Mouse (Mus musculus): ENCODE data around the gene Gm28230. TPM values are rescaled to one million over a fixed set of nuclear protein-coding genes. Genes with fewer than 3 reads are reported as not detected.

Gm28230 gene
- total RNA-seq, 2 experiments from 2014 or later, result 0.12 TPM; not detected in 1

DNA sequence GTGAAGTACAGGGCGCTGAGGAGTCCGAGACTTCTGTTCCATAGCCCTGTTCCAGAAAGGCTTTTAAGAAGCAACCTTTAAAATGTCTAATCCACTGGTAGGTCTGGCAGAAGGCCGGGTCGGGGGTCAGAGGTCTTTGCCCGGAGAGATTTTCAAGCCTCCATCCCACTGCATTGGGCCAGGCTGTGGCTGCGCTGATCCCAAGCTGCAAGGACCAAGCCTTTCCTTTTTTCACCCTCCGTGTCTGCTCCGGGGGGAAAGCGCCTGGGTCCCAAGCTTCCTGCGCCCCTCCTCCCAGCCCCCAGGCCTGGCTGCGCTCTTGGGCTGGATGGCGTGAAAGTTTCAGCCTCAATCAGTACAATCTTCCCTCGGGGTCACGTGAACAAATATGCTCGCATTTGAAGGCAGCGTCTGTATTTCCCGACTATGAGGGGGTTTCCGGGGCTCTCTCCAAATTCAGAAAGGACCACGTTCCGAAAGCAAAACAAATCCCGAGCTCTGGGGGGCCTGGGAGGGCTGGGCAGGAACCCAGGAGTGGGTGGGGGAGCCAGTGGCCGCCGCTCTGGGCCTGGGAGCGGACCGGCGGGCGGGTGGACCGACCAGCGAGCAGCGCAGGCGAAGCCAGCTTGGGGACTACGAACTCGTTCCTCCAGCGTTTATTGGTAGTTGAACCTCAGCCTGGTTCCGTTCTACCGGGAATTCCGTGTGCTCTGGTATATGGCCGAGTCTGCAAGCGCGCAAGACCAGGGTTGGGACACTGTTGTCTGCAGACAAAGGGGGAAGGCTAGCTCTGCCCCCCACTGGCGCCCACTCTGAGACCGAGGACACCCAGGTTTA is 9.5 kb downstream of the Gm28230 start:
- intact Hi-C loops (cut with DNase I), result no loop called here
- no peak for DNase-seq

GRCm38 (mm10) chr2:74736688-74737577 is 10.4 kb downstream of the Gm28230 start:
- DNase-seq, result no peak
- intact Hi-C loops (cut with DNase I), result no loop called here

DNA sequence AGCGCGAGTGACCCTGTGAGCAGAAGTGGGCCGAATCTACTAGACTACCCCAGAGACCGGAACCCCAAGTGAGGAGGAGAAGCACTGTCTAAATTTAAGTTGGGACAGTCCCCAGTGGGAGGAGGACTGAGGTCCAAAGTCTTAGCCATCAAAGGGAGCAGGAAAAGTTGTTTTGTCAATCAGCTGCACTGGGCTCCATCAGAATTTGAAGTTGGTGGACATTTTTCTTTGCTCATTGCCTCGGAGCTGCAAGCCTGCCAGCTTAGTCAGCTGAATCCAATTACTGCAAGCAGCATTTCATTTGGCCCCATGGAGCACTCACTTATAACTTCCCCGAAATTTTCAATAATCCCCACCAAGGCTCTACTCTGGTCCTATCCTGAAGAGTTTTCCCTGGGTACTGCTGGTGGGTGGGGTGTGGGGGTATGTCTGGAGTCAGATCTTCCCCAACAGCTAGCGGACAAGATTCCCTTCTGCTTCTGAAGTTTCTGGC is 11.1 kb downstream of the Gm28230 start:
- intact Hi-C loops (cut with DNase I), result no loop called here
- DNase-seq, result no peak

GRCm38 (mm10) chr2:74738623-74739475 is 12.3 kb downstream of the Gm28230 start:
- intact Hi-C loops (cut with DNase I), result no loop called here
- no peak for DNase-seq

DNA sequence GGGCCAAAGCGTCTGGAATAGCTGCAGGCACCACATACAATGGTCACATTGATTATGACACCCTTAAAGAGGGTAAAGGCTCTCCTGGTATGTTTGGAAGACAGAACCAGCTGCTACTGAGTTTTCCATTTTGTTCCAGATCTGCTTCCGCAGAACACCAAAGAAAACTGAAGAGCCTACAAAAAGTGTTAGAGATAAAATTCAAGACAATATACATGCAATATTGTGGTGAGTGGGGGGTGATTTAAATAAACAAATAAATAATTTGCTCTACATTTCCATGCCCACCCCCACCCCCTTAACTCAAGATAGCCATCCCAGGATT is 12.9 kb downstream of the Gm28230 start:
- intact Hi-C loops (cut with DNase I), result no loop called here
- no peak for DNase-seq

GRCm38 (mm10) chr2:74739869-74740268 is 13.3 kb downstream of the Gm28230 start:
- intact Hi-C loops (cut with DNase I), result no loop called here
- DNase-seq, result no peak

GRCm38 (mm10) chr2:74740311-74741091 is 14.0 kb downstream of the Gm28230 start:
- intact Hi-C loops (cut with DNase I), result no loop called here
- no peak for DNase-seq

DNA sequence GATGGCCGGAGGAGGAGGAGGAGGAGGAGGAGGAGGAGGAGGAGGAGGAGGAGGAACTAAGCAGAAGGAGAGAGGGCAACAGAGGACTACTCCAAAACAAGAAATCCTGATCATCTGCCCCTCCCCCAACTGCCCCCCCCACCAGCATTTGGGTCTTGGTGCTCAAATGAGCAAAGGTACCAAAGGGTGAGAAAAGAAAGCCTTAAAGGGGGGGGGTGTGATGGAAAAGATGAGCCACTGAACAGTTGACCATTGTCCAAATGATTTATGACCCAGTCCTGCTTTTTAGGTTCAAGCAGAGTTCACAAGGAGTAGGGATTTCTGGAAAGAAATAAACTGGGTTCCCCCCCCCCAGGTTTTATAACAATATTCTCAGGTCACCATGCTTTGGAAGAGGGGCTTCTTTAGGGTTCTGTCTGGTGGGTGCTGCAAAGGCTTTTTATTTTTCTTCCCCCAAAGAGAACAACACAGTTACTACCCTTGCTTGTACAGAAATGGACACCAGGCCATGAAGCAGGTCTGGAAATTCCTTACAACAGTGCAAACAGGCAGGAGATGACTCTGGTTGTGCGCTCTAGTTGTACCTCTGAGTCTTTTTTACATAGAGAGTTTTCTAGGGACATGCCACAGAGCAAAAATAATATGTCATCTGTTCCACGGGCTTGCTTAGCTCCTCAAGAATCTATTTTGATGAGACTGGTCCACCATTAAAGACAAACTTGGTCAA is 14.9 kb downstream of the Gm28230 start:
- intact Hi-C loops (cut with DNase I), result no loop called here
- DNase-seq, result no peak

GRCm38 (mm10) chr2:74741979-74742277 is 15.4 kb downstream of the Gm28230 start:
- intact Hi-C loops (cut with DNase I), result no loop called here
- no peak for DNase-seq

DNA sequence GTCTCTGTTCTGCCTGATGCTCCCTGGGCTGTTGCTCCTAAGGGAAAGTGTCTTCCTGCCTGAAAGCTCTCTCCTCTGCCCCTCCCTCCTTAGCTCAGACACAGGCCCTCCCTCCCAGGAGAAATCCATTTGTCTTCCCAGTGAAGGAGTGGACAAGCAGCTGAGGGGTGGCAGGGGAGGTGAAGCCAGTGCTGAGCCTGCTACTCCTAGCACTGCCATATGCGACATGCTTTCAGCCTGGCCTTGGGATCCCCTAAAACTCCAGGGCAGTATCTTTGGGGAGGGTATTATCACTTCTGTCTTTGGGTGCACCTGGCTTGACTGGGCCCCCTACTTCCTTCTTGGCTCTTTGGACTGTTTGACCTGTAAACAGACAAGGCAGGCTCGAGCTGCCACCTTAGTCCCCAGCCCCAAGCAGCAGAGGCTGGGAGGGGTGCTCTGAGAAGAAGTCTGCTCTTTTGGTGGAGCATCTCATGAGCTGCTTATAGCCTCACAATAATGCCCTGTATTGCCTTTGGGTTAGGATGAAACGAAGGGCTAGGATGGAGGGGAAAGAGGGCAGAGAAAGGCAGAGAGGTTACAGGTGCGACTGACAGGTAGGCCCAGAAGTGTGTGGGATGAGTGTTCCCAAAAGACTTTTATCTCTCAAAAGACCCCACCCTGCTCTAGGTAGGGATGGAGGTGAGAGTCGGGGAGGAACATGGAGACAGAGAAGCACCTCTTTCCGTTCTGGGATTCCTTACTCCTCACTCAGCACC is 19.2 kb downstream of the Gm28230 start:
- intact Hi-C loops (cut with DNase I), result no loop called here
- DNase-seq, result no peak

DNA sequence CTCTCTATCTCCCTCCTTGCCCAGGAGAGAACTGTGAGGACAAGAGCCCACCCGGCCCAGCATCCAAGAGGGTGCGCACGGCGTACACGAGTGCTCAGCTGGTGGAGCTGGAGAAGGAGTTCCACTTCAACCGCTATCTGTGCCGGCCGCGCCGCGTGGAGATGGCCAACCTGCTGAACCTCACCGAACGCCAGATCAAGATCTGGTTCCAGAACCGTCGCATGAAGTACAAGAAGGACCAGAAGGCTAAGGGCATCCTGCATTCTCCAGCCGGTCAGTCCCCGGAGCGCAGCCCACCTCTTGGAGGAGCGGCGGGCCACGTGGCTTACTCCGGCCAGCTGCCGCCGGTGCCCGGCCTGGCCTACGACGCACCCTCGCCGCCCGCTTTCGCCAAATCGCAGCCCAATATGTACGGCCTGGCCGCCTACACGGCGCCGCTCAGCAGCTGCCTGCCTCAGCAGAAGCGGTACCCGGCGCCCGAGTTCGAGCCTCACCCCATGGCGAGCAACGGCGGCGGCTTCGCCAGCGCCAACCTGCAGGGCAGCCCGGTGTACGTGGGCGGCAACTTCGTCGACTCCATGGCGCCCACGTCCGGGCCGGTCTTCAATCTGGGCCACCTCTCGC is 19.9 kb downstream of the Gm28230 start:
- intact Hi-C loops (cut with DNase I), result no loop called here
- no peak for DNase-seq

DNA sequence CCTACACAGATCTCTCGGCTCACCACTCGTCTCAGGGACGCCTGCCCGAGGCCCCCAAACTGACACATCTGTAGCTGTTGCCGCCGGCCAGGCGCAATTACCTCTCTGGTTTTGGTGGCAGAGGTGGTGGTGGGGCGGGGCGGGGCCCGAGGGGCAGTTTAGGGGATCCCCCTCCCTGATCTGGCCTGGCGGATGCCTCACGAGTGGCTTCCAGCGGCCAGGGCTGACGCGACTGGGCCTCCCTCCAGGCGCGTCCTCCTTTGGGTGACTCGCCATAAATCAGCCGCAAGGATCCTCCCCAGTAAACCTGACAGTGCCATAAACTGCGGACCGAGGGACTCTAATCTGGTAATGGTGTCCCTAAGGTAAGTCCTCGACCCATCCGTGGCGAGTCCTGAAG is 20.5 kb downstream of the Gm28230 start:
- intact Hi-C loops (cut with DNase I), result no loop called here
- no peak for DNase-seq

- intact Hi-C loops (cut with DNase I), result no loop called here
- DNase-seq, result no peak
Observed at GRCm38 (mm10) chr2:74747661-74748141, 21.2 kb downstream of the Gm28230 start.

DNA sequence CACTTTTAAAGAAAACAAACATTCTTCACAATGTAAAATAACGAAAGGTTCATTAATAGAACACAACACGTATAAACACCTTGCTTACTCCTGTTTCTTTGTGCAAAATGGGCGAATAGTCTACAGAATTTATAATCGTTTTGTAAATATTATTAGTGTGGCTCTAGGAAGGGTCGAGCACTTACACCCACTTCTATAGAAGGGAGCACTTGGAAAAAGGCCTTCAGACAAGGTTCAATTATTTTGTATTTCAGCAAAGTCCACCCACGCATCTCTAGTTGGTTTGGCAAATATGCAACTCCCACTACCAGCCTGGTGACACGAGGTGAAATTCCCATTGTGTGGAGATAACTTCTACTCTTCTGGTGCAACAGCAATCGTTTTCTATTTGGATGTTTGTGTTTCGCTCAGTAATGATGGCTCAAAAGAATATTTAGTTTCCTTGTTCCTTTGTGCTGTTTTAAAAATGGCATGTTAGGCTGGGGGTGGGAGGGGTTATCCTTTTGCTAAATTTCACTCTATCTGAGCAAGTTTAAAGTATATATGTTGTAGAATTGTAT is 22.0 kb downstream of the Gm28230 start:
- no peak for DNase-seq
- intact Hi-C loops (cut with DNase I), result no loop called here

DNA sequence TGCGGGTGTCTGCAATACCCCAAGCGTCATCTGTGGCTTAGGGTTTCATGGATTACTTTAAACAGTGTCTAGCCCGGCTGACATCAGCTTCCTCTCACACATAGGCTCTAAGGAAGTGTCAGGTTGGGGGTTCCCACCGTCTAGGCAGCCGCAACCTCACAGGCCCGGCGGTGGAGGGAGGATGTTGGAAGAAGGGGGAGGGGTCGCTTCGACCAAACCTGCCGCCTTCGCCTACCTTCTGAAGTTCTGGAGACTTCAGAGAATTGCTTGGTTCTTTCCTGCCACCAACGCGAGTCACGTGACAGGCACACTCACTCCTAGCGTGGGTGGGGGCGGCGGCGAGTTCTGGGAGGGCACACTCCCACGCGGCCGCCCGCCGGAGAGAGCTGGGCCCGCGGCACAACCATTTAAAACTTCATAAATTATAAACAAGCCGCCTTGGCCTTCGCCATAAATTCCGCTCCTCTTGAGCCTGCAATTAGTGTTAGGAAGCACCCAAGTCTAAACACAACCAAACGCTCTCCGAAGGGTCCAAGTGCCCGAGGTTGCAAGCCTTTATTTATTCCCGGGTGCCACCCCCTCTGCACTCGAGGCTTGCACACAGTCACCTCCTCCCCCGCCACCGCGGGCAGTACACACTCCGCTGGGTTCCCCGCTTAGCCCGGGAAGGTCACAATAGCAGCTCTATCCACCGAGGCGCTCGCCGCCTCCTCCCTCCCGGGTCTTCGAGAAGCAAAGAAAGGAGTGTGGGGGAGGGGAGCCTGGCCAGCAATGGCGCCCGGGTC is 23.0 kb downstream of the Gm28230 start:
- DNase-seq, result no peak
- intact Hi-C loops (cut with DNase I), result no loop called here

DNA sequence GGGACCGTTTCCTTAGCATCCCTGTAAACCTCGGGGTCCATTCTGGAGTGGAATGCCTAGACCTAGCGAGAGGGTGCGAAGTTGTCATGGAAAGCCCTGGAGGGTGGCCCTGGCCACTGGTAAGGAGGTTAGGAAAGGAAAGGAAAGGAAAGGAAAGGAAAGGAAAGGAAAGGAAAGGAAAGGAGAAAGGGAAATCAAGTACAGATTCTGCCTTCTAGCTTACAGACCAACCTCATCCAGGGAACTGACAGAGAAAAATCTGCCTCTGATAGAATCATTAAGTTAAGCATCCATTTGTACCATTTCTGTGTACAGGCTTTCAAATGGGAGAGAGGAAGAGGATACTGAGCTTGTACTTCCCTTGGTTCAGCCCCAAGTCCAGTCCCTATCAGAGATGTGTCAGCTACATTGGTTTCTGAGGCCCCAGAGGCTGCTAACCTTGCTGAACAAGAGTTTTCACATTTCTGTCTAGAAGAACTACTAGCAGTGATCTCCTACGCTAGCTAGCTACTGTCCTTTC is 24.3 kb downstream of the Gm28230 start:
- intact Hi-C loops (cut with DNase I), result loop anchor here (1.0 kb wide), 1 partner anchor 31 kb away; no protein-coding TSS in a partner anchor
- DNase-seq, result no peak

DNA sequence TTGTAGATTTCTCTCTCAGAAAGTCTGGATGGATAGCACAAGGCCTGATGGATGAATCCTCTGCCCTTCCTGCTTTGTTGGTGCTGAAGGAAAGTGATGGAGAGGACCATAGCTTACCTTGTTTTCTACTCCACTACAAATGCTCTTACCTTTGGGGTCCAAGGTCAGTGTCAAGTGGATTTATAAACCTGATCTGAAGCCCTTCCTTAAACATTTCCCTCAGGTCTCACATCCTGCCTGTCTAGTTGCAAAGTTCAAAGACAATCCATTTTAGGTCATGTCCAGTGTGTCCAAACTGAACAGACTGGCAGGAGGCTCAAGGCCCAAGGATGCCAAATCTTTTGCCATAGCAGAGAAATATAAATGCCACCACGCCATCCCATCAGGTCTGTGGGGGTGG is 25.3 kb downstream of the Gm28230 start:
- DNase-seq, result no peak
- intact Hi-C loops (cut with DNase I), result loop anchor here (1.0 kb wide), 1 partner anchor 29 kb away; no protein-coding TSS in a partner anchor

All from gastrocnemius, postnatal 36 days (tissue).